Mouse (Mus musculus): ENCODE measurements around the gene Il2rb.

The Il2rb gene

GRCm38 (mm10) chr15:78518221-78518620, 23.1 kb upstream of the Il2rb start:
- no peak for DNase-seq

GRCm38 (mm10) chr15:78515759-78516158, 20.7 kb upstream of the Il2rb start:
- DNase-seq: no peak

- DNase-seq: peak; percentile 74
Observed at GRCm38 (mm10) chr15:78514393-78515146, 19.5 kb upstream of the Il2rb start.

- DNase-seq: no peak
Observed at GRCm38 (mm10) chr15:78513019-78513418, 17.9 kb upstream of the Il2rb start.

GRCm38 (mm10) chr15:78511951-78512350, 16.9 kb upstream of the Il2rb start:
- DNase-seq: no peak

GRCm38 (mm10) chr15:78510736-78511135, 15.7 kb upstream of the Il2rb start:
- no peak for DNase-seq

GRCm38 (mm10) chr15:78510121-78510576, 15.1 kb upstream of the Il2rb start:
- DNase-seq: no peak

- DNase-seq: no peak
Observed at GRCm38 (mm10) chr15:78509297-78509899, 14.3 kb upstream of the Il2rb start.

- DNase-seq: no peak
Observed at GRCm38 (mm10) chr15:78508443-78508842, 13.4 kb upstream of the Il2rb start.

GRCm38 (mm10) chr15:78505541-78505940, 10.5 kb upstream of the Il2rb start:
- DNase-seq: no peak

GRCm38 (mm10) chr15:78504816-78505215, 9.7 kb upstream of the Il2rb start:
- DNase-seq: no peak

GRCm38 (mm10) chr15:78504013-78504412, 8.9 kb upstream of the Il2rb start:
- no peak for DNase-seq

GRCm38 (mm10) chr15:78502437-78503132, 7.5 kb upstream of the Il2rb start:
- DNase-seq: no peak

GRCm38 (mm10) chr15:78493401-78494010, 1.6 kb downstream of the Il2rb start:
- no peak for DNase-seq

- DNase-seq: no peak
Observed at GRCm38 (mm10) chr15:78491301-78491700, 3.8 kb downstream of the Il2rb start.

GRCm38 (mm10) chr15:78489906-78490305, 5.2 kb downstream of the Il2rb start:
- no peak for DNase-seq

- no peak for DNase-seq
Observed at GRCm38 (mm10) chr15:78489248-78489647, 5.8 kb downstream of the Il2rb start.

GRCm38 (mm10) chr15:78487066-78487465, 8.0 kb downstream of the Il2rb start:
- DNase-seq: no peak

- no peak for DNase-seq
Observed at GRCm38 (mm10) chr15:78486564-78486963, 8.5 kb downstream of the Il2rb start.

GRCm38 (mm10) chr15:78483311-78483710, 11.8 kb downstream of the Il2rb start:
- peak; percentile 11 for DNase-seq

GRCm38 (mm10) chr15:78482518-78482917, 12.6 kb downstream of the Il2rb start:
- DNase-seq: no peak

GRCm38 (mm10) chr15:78481448-78482000, 13.5 kb downstream of the Il2rb start:
- no peak for DNase-seq

- no peak for DNase-seq
Observed at GRCm38 (mm10) chr15:78480991-78481390, 14.1 kb downstream of the Il2rb start.

Data from right cerebral cortex, adult 18-20 months (tissue).